Mouse (Mus musculus) monocyte, adult 2 months (primary cell): ENCODE measurements at regions not wholly inside any gene's neighbourhood (a gene's known extent, or its start where the extent isn't known, plus 50 kb on each side); places are given as distances from the start of the nearest gene placed in this dataset.
A peak's percentile ranks its signal among the peaks of the same experiment; 100 is the strongest.

Source experiments
- DNase-seq, 2 experiments: peaks; one replicate each; pipeline ENCODE4 v3.0.0; 2022; ENCODE audit warnings: low spot score in 2 of 2, low read depth in 1 of 2

- DNase-seq: peak in 1 of 2 experiments; percentile 6
Measured at GRCm38 (mm10) chr3:131698070-131698750, 133.6 kb downstream of the Papss1 start.

- no peak for DNase-seq
Measured at GRCm38 (mm10) chr3:131703134-131703533, 138.6 kb downstream of the Papss1 start.

- no peak for DNase-seq
Measured at GRCm38 (mm10) chr3:131713532-131713931, 149.0 kb downstream of the Papss1 start.

GRCm38 (mm10) chr3:131718761-131719160 is 154.2 kb downstream of the Papss1 start:
- no peak for DNase-seq

- no peak for DNase-seq
Measured at GRCm38 (mm10) chr3:131728618-131729017, 164.1 kb downstream of the Papss1 start.

- DNase-seq: no peak
Measured at GRCm38 (mm10) chr3:131734226-131734625, 169.7 kb downstream of the Papss1 start.

- DNase-seq: no peak
Measured at GRCm38 (mm10) chr3:131737461-131737860, 172.9 kb downstream of the Papss1 start.

GRCm38 (mm10) chr3:131737953-131738598 is 173.5 kb downstream of the Papss1 start:
- DNase-seq: no peak

- no peak for DNase-seq
Measured at GRCm38 (mm10) chr3:131755537-131755936, 191.0 kb downstream of the Papss1 start.

- DNase-seq: no peak
Measured at GRCm38 (mm10) chr3:131756126-131756525, 191.6 kb downstream of the Papss1 start.

GRCm38 (mm10) chr3:131769976-131770375 is 205.4 kb downstream of the Papss1 start:
- DNase-seq: no peak

GRCm38 (mm10) chr3:131770486-131770885 is 205.9 kb downstream of the Papss1 start:
- no peak for DNase-seq

GRCm38 (mm10) chr3:131771863-131772546 is 207.4 kb downstream of the Papss1 start:
- no peak for DNase-seq

GRCm38 (mm10) chr3:131772593-131772992 is 208.0 kb downstream of the Papss1 start:
- DNase-seq: no peak

GRCm38 (mm10) chr3:131775431-131775830 is 210.9 kb downstream of the Papss1 start:
- DNase-seq: no peak

GRCm38 (mm10) chr3:131776650-131777049 is 212.1 kb downstream of the Papss1 start:
- no peak for DNase-seq

- no peak for DNase-seq
Measured at GRCm38 (mm10) chr3:131779803-131780202, 215.2 kb downstream of the Papss1 start.

- no peak for DNase-seq
Measured at GRCm38 (mm10) chr3:131785524-131785923, 221.0 kb downstream of the Papss1 start.

- DNase-seq: no peak
Measured at GRCm38 (mm10) chr3:131788321-131788720, 223.8 kb downstream of the Papss1 start.

- DNase-seq: no peak
Measured at GRCm38 (mm10) chr3:131789177-131789576, 224.6 kb downstream of the Papss1 start.

- no peak for DNase-seq
Measured at GRCm38 (mm10) chr3:131794056-131794455, 229.5 kb downstream of the Papss1 start.
